Mouse (Mus musculus) limb, embryonic 15.5 days (tissue): ENCODE measurements around the gene Iqgap3. TPM values are rescaled to one million over a fixed set of nuclear protein-coding genes. Genes with fewer than 3 reads are reported as not detected.
A peak's percentile ranks its signal among the peaks of the same experiment; 100 is the strongest.

Source experiments
- ATAC-seq: fragments of 200-750 bp; cut with Nextera tagmentation; 2 replicates; pipeline ENCODE4 v1.8.0; 2017; ENCODE audit warnings: low read depth, moderate TSS enrichment; ENCODE audit not compliant: insufficient number of reproducible peaks, low FRiP score, low TSS enrichment
- H3K27ac ChIP-seq: fragments of 300-500 bp; sonication (generic); 2 replicates; pipeline ENCODE4 v1.5.1; 2015; ENCODE audit warnings: moderate library complexity, mild to moderate bottlenecking, inconsistent platforms
- H3K27me3 ChIP-seq: fragments of 300-500 bp; sonication (generic); 2 replicates; pipeline ENCODE4 v1.6.1; 2015; ENCODE audit warnings: inconsistent platforms
- H3K36me3 ChIP-seq: fragments of 300-500 bp; sonication (generic); 2 replicates; pipeline ENCODE4 v1.6.1; 2015; ENCODE audit warnings: inconsistent platforms
- H3K4me1 ChIP-seq: fragments of 300-500 bp; sonication (generic); 2 replicates; pipeline ENCODE4 v1.6.1; 2015; ENCODE audit warnings: inconsistent platforms
- H3K4me2 ChIP-seq: fragments of 300-500 bp; sonication (generic); 2 replicates; pipeline ENCODE4 v1.6.1; 2015; ENCODE audit warnings: mild to moderate bottlenecking, inconsistent platforms
- H3K4me3 ChIP-seq: fragments of 300-500 bp; sonication (generic); 2 replicates; pipeline ENCODE4 v1.5.1; 2015; ENCODE audit warnings: mild to moderate bottlenecking, inconsistent platforms
- H3K9ac ChIP-seq: fragments of 300-500 bp; sonication (generic); 2 replicates; pipeline ENCODE4 v1.6.1; 2015; ENCODE audit warnings: inconsistent platforms
- H3K9me3 ChIP-seq: fragments of 300-500 bp; sonication (generic); 2 replicates; pipeline ENCODE4 v1.6.1; 2016; ENCODE audit warnings: inconsistent platforms
- WGBS: fragments of 180-500 bp; shearing (Covaris S2); methylation state at CpG from one replicate; pipeline ENCODE4 v1.1.7; 2015; 5-methylcytosine and 5-hydroxymethylcytosine counted together
- polyA plus RNA-seq: library from polyadenylated mRNA; unstranded; fragments of >200 nt; fragmentation: Nextera tagmentation; extraction: Ambion mirVana; gene quantifications from 2 replicates; pipeline ENCODE4 v1.2.1, GENCODE M21; 2015

Gene Iqgap3
- polyA plus RNA-seq, 1 experiment from 2014 or later: 17.8 TPM

DNA sequence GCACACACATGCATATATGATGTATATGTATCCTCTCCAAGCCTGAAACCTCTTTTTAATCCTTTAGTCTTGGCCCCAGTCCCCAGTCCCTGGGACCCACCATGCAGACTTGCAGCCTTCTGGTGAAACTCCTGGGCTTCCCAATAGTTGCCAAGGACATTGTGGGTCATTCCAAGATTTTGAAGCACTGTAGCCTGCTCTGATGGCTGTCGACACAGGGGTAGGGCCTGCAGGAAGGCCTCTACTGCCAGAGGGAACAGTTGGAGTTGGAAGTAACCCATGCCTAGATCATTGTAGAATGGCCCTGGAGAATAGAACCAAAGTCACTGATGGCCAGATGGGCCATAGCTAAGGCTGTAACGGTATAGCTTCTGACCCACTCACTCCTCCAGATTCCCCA lies 7.4 kb upstream of the Iqgap3 start:
- WGBS: 63% methylated on average over 2 of the region's 2 CpGs
- Histone ChIP-seq H3K36me3 (no peaks in the 10 kb centered on the region), H3K4me3 (no peak overlapping the region), H3K27ac (no peak overlapping the region), H3K9ac (no peak overlapping the region), H3K27me3 (peaks cover 18% of the 10 kb centered on the region), H3K4me1 (no peaks in the 10 kb centered on the region), H3K9me3 (no peaks in the 10 kb centered on the region), H3K4me2 (no peak overlapping the region)
- no peak for ATAC-seq

DNA sequence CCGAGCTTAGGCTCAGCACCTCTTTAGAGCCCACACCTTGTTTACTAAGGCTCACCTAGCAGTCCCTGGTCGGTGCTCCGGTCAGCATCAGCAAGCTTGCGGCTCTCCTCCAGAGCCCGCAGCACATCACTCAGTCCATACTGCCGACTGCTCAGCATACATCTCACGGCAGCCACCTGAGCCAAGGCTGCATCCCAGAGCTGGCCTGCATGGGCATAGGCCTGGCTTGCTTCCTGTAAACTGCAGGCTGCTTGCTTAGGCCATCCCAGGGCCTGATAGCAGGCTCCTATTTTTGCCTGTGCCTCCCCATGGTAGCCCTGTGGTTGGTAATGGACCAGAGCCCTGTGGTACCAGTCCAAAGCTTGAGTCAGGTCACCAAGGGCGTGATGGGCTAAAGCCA lies 7.0 kb upstream of the Iqgap3 start:
- no peak for ATAC-seq
- WGBS: 75% methylated on average over 8 of the region's 8 CpGs
- no peaks in the 10 kb centered on the region for H3K36me3 ChIP-seq
- no peak overlapping the region for H3K4me2 ChIP-seq
- H3K4me3 ChIP-seq: no peak overlapping the region
- H3K4me1 ChIP-seq: no peaks in the 10 kb centered on the region
- H3K9ac ChIP-seq: no peak overlapping the region
- H3K27me3 ChIP-seq: peaks cover 15% of the 10 kb centered on the region
- H3K27ac ChIP-seq: no peak overlapping the region
- H3K9me3 ChIP-seq: no peaks in the 10 kb centered on the region

DNA sequence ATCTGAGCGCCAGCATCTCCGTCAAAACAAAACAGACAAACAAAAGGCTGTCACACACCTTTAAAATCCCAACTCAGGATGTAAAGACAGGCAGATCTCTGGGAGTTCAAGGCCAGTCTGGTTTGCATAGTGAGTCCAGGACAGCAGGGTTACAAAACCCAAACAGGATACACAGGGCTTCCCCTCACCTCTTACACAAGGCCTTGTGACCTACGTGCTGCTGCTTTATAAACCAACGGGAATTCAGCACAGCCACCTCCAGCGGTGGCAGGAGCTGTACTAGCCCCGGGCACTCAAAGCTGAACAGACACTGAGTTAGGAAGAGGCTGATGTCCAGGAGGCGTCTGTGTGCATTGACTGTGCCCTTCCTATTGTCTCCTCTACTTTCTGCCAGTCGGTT lies 4.3 kb upstream of the Iqgap3 start:
- H3K27ac ChIP-seq: no peak overlapping the region
- no peak for ATAC-seq
- no peak overlapping the region for H3K9ac ChIP-seq
- H3K4me2 ChIP-seq: no peak overlapping the region
- H3K9me3 ChIP-seq: no peaks in the 10 kb centered on the region
- H3K27me3 ChIP-seq: peaks cover 6% of the 10 kb centered on the region; the same call in 1 of the 2 replicates
- H3K36me3 ChIP-seq: no peaks in the 10 kb centered on the region
- WGBS: 51% methylated on average over 8 of the region's 8 CpGs
- peaks cover 10% of the 10 kb centered on the region for H3K4me1 ChIP-seq
- no peak overlapping the region for H3K4me3 ChIP-seq

DNA sequence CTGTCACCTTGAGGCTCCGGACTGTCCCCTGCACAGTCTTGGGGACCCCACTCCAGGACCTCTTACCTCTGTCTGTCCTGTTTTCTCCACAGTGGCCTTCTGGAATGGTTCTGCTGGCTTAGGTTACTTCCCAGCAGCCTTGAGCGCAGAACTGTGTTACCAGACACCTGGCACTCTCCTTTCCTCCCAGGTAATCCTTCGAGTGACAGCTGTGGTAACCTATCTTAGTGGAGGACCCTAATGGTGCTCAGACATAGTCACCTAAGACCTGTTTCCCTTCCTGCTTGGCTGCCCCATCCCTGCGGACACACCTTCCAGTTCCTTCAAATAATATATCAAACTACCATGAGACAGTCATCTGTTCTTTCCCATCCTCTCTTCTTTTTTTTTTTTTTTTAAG lies 3.6 kb upstream of the Iqgap3 start, which contains the start of gene Ttc24:
Gene Ttc24 (minus strand): TSS at position 101 of the 400 bp plus-strand sequence.
- no peak within 1 kb of the TSS for H3K9ac ChIP-seq
- ATAC-seq: no peak
- no peak within 1 kb of the TSS for H3K4me2 ChIP-seq
- H3K9me3 ChIP-seq: no peaks in the 10 kb centered on the region
- 64% methylated on average over 4 of the region's 4 CpGs for WGBS
- peaks cover 17% of the 10 kb centered on the region for H3K4me1 ChIP-seq
- peaks cover 6% of the 10 kb centered on the region; the same call in 1 of the 2 replicates for H3K27me3 ChIP-seq
- no peak within 1 kb of the TSS for H3K27ac ChIP-seq
- H3K36me3 ChIP-seq: no peaks in the 10 kb centered on the region
- H3K4me3 ChIP-seq: no peak within 1 kb of the TSS

DNA sequence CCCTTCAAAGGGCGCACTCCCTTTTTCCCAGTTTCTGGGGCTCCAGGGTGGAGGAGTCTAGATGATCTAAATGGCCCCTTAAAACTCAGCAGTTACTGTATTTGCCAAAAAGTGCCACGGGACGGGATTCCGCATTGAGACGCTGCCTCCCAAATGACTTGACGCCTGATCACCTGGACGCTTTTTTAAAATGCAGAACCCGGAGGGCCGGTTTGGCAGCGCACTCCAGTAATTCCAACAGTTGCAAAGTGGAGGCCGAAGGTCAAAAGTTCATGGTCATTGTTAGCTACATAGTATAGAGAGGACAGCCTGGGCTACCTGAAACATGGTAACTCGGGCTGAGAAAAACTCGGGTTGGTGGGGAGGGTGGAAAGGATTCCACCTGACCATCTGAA lies 450 bp downstream of the Iqgap3 start:
- peak overlapping the region; percentile 51 for H3K4me3 ChIP-seq
- peaks cover 6% of the 10 kb centered on the region; the same call in 1 of the 2 replicates for H3K27me3 ChIP-seq
- peaks cover 20% of the 10 kb centered on the region for H3K36me3 ChIP-seq
- no peak overlapping the region for H3K27ac ChIP-seq
- peak overlapping the region; percentile 78 for H3K4me2 ChIP-seq
- H3K9me3 ChIP-seq: no peaks in the 10 kb centered on the region
- ATAC-seq: no peak
- H3K9ac ChIP-seq: 0 out of 2 replicates have a peak overlapping the region, but pooled peaks have one; percentile 18
- 1% methylated on average over 13 of the region's 13 CpGs for WGBS
- peaks cover 17% of the 10 kb centered on the region for H3K4me1 ChIP-seq

DNA sequence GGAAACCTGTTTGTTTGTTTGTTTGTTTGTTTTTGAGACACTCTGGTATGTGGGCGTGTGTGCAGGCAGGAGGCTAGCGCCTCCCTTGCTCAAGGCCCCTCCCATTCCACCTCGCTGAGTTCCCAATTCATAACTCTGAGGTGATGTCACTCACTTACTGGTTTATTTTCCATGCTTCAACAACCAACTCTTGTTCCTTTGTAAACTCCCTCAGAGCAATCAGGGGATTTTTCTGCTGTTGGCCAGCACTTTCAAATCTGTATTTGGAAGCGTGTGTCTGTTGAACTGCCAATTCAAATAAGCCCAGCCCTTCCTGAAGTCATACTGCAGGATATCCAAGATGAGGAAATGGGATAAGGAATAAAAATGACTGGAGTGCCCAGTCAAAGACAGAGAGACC lies 892 bp downstream of the Iqgap3 start:
- Histone ChIP-seq H3K27me3 (peaks cover 3% of the 10 kb centered on the region; the same call in 1 of the 2 replicates), H3K36me3 (peaks cover 20% of the 10 kb centered on the region), H3K4me1 (peaks cover 17% of the 10 kb centered on the region), H3K9me3 (no peaks in the 10 kb centered on the region), H3K9ac (no peak overlapping the region), H3K4me2 (peak overlapping the region; percentile 78), H3K4me3 (peak overlapping the region; percentile 51), H3K27ac (no peak overlapping the region)
- no peak for ATAC-seq
- 7% methylated on average over 4 of the region's 4 CpGs for WGBS

DNA sequence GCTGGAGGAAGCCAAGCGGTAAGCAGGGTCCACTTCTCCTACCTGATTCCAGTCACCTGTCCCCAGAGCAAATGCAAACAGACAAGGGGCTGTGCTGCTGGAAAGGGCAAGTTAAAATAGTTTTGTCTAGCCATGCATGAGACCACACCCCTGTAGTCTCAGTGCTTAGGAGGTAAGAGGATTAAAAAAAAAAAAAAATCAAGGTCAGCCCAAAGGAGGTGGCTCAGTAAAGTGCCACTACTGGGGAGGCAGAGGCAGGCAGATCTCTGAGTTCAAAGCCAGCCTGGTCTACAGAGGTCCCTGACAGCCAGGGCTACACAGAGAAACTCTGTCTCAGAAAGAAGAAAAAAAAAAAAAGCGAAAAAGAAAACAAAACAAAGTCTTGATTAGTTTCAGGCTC lies 2.2 kb downstream of the Iqgap3 start:
- WGBS: 95% methylated on average over 2 of the region's 2 CpGs
- ATAC-seq: no peak
- no peak overlapping the region for H3K9ac ChIP-seq
- no peak overlapping the region for H3K27ac ChIP-seq
- H3K27me3 ChIP-seq: no peaks in the 10 kb centered on the region
- peaks cover 29% of the 10 kb centered on the region for H3K36me3 ChIP-seq
- H3K4me2 ChIP-seq: no peak overlapping the region
- H3K4me1 ChIP-seq: peaks cover 17% of the 10 kb centered on the region
- no peaks in the 10 kb centered on the region for H3K9me3 ChIP-seq
- H3K4me3 ChIP-seq: no peak overlapping the region

DNA sequence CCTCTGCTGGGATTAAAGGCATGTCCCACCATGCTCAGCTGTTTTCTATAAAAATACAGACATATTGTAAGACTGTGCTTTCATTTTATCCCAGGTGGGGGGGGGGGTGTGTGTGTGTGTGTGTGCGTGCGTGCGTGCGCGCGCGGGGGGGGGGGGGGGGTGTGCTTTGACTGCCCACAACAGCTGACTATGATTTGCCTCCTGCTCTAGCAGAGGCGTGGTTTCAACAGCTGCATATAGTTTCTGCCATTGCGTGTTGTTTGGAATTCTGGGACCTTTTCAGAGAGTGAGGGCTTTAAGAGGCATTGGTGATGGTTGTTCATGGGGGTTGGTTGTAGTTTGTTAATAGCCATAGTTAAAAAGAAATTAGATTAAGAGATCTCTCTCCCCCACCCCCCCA lies 3.7 kb downstream of the Iqgap3 start:
- Histone ChIP-seq H3K4me3 (no peak overlapping the region), H3K4me2 (no peak overlapping the region), H3K36me3 (peaks cover 44% of the 10 kb centered on the region), H3K9me3 (no peaks in the 10 kb centered on the region), H3K9ac (no peak overlapping the region), H3K27me3 (no peaks in the 10 kb centered on the region), H3K4me1 (peaks cover 17% of the 10 kb centered on the region), H3K27ac (no peak overlapping the region)
- ATAC-seq: no peak
- 57% methylated on average over 3 of the region's 9 CpGs for WGBS

DNA sequence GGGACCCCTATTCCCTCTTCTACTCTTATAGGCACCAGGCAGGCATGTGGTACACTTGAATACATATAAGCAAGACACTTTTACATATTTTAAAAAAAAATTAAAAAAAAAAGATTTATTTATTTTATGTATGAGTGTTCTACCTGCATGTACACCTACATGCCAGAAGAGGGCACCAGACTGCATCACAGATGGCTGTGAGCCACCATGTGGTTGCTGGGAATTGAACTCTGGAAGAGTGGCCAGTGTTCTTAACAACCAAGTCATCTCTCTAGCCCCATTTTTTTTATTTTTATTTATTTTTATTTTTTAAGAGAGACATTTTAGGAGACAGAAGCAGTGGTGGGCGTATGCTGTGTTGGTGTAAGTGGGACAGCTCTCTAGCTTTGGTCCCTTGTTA lies 5.9 kb downstream of the Iqgap3 start:
- H3K9ac ChIP-seq: no peak overlapping the region
- ATAC-seq: no peak
- no peak overlapping the region for H3K27ac ChIP-seq
- H3K36me3 ChIP-seq: peaks cover 65% of the 10 kb centered on the region
- no peak overlapping the region for H3K4me2 ChIP-seq
- no peaks in the 10 kb centered on the region for H3K9me3 ChIP-seq
- H3K27me3 ChIP-seq: no peaks in the 10 kb centered on the region
- H3K4me3 ChIP-seq: no peak overlapping the region
- peaks cover 5% of the 10 kb centered on the region for H3K4me1 ChIP-seq
- WGBS: 86% methylated on average over 1 of the region's 1 CpGs

DNA sequence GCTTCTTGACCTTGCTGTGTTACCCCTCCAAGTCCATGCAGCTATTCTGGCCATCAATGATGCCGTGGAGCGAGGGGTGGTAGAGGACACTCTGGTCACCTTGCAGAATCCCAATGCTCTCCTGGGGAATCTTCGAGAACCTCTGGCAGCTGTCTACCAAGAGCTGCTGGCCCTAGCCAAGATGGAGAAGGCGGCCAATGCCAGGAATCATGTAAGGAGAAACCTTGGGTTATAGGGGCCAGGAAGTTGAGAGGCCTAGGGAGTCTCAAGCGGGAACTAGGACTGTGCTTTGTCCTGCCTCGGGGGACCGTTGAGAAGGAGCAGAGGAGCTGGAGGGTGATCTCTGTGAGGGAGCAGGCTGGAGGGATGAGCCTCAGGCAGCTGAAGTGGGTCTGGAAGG lies 8.3 kb downstream of the Iqgap3 start:
- Histone ChIP-seq H3K9ac (no peak overlapping the region), H3K36me3 (peaks cover 80% of the 10 kb centered on the region), H3K27me3 (no peaks in the 10 kb centered on the region), H3K4me3 (no peak overlapping the region), H3K27ac (no peak overlapping the region), H3K4me1 (no peaks in the 10 kb centered on the region), H3K9me3 (no peaks in the 10 kb centered on the region), H3K4me2 (no peak overlapping the region)
- WGBS: 91% methylated on average over 7 of the region's 7 CpGs
- ATAC-seq: no peak

DNA sequence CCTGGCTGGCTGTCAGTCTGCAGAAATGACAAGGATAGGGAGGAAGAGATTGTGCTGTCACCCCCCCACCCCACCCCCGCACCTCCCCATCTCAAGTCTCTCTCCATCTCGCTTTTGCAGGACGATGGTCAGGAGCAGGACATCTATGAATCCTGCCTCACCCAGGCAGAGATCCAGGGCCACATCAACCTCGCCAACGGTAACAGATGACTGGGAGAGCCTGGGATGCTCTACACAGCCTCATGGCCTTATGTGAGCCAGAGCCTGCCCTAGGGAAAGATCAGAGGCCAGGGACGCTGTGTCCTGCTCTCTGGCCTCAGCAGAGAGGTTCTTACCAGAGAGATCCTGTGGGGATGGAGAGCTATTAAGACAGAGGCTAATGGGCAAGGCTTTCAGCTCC lies 8.8 kb downstream of the Iqgap3 start:
- no peaks in the 10 kb centered on the region for H3K9me3 ChIP-seq
- H3K27ac ChIP-seq: no peak overlapping the region
- no peak for ATAC-seq
- no peak overlapping the region for H3K4me3 ChIP-seq
- no peak overlapping the region for H3K9ac ChIP-seq
- H3K4me2 ChIP-seq: no peak overlapping the region
- H3K4me1 ChIP-seq: no peaks in the 10 kb centered on the region
- peaks cover 84% of the 10 kb centered on the region for H3K36me3 ChIP-seq
- 87% methylated on average over 6 of the region's 6 CpGs for WGBS
- H3K27me3 ChIP-seq: no peaks in the 10 kb centered on the region

DNA sequence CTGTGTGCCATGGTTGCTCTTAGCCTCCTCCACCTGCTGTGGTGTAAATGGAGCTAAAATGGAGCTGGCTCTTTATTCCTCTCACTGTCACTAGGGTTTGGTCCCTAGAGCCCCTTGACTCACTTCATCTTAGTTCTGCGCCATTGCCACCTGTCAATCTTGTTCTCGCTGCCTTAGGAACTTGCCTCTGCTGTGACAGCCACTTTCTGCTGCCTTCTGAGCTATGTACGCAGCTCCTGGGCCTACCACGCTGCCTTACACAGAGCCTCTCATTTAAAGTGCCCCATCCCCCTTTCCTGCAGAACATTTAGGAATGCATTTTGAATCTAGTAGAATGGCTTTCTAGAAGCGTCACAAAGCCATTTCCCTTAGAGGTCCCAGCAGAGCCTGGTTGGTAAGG lies 12.4 kb downstream of the Iqgap3 start:
- Histone ChIP-seq H3K27me3 (no peaks in the 10 kb centered on the region), H3K36me3 (peaks cover 89% of the 10 kb centered on the region), H3K27ac (no peak overlapping the region), H3K4me2 (no peak overlapping the region), H3K4me1 (no peaks in the 10 kb centered on the region), H3K4me3 (no peak overlapping the region), H3K9ac (no peak overlapping the region), H3K9me3 (no peaks in the 10 kb centered on the region)
- ATAC-seq: no peak
- 85% methylated on average over 5 of the region's 5 CpGs for WGBS

DNA sequence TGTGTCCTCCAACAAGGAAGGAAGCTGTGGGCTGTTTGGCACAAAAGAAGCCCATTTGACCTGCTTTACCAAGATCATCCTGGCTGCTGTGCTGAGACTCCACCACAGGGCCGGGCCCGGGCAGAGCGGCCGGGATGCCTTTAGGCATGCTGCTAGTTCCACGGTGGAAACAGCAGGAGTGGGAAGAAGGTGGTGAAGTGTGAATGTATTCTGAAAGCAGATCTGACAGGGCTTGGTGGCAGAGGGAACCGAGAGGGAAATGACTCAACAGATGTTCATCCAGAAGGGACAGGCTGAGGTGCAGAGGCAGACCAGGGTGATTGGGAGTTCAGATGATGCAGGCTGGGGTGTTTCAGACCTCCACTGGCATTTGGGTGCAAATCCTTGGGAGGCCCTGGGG lies 15.9 kb downstream of the Iqgap3 start:
- H3K9ac ChIP-seq: no peak overlapping the region
- no peak for ATAC-seq
- WGBS: 83% methylated on average over 6 of the region's 6 CpGs
- peaks cover 86% of the 10 kb centered on the region for H3K36me3 ChIP-seq
- no peaks in the 10 kb centered on the region for H3K9me3 ChIP-seq
- H3K4me2 ChIP-seq: no peak overlapping the region
- no peaks in the 10 kb centered on the region for H3K27me3 ChIP-seq
- no peak overlapping the region for H3K4me3 ChIP-seq
- H3K4me1 ChIP-seq: no peaks in the 10 kb centered on the region
- no peak overlapping the region for H3K27ac ChIP-seq
